Mouse (Mus musculus) hindbrain, embryonic 16.5 days (tissue): ENCODE measurements at regions not wholly inside any gene's neighbourhood (a gene's known extent, or its start where the extent isn't known, plus 50 kb on each side); places are given as distances from the start of the nearest gene placed in this dataset.
"Not testable (repeated sequence)": the region's sequence is repeated elsewhere in the genome, so short reads cannot be mapped to it uniquely, and the experiment has no call there.

Source experiments
- ATAC-seq: fragments of 200-750 bp; cut with Nextera tagmentation; 2 replicates; pipeline ENCODE4 v1.8.0; 2017; ENCODE audit warnings: moderate TSS enrichment, moderate library complexity
- H3K27ac ChIP-seq: fragments of 300-500 bp; sonication (generic); 2 replicates; pipeline ENCODE4 v1.5.1; 2014; ENCODE audit warnings: low read depth, mild to moderate bottlenecking, control low read depth, low read length, moderate library complexity
- H3K27me3 ChIP-seq: fragments of 300-500 bp; sonication (generic); replicated peaks from 2 replicates; pipeline ENCODE4 v1.6.1; 2014; ENCODE audit warnings: low read length; ENCODE audit not compliant: control insufficient read depth, insufficient read depth
- H3K36me3 ChIP-seq: fragments of 300-500 bp; sonication (generic); 2 replicates; pipeline ENCODE4 v1.6.1; 2014; ENCODE audit warnings: mild to moderate bottlenecking, low read length, moderate library complexity, mixed read lengths; ENCODE audit not compliant: control insufficient read depth, insufficient read depth
- H3K4me1 ChIP-seq: fragments of 300-500 bp; sonication (generic); 2 replicates; pipeline ENCODE4 v1.6.1; 2014; ENCODE audit warnings: low read depth, low read length; ENCODE audit not compliant: control insufficient read depth, insufficient read depth
- H3K4me2 ChIP-seq: fragments of 300-500 bp; sonication (generic); 2 replicates; pipeline ENCODE4 v1.6.1; 2014; ENCODE audit warnings: mild to moderate bottlenecking, low read length, control low read depth, moderate library complexity
- H3K4me3 ChIP-seq: fragments of 300-500 bp; sonication (generic); 2 replicates; pipeline ENCODE4 v1.5.1; 2014; ENCODE audit warnings: mild to moderate bottlenecking, low read length, control low read depth, moderate library complexity
- H3K9ac ChIP-seq: fragments of 300-500 bp; sonication (generic); 2 replicates; pipeline ENCODE4 v1.6.1; 2014; ENCODE audit warnings: low read depth, mild to moderate bottlenecking, control low read depth, low read length, moderate library complexity
- H3K9me3 ChIP-seq: fragments of 300-500 bp; sonication (generic); 2 replicates; pipeline ENCODE4 v1.6.1; 2014; ENCODE audit warnings: mild to moderate bottlenecking, low read length, moderate library complexity; ENCODE audit not compliant: control insufficient read depth
- WGBS: fragments of 180-500 bp; shearing (Covaris S2); extraction: QIAGEN DNeasy Blood & Tissue Kit; methylation state at CpG from one replicate; pipeline ENCODE4 v1.1.7; 2014; 5-methylcytosine and 5-hydroxymethylcytosine counted together

DNA sequence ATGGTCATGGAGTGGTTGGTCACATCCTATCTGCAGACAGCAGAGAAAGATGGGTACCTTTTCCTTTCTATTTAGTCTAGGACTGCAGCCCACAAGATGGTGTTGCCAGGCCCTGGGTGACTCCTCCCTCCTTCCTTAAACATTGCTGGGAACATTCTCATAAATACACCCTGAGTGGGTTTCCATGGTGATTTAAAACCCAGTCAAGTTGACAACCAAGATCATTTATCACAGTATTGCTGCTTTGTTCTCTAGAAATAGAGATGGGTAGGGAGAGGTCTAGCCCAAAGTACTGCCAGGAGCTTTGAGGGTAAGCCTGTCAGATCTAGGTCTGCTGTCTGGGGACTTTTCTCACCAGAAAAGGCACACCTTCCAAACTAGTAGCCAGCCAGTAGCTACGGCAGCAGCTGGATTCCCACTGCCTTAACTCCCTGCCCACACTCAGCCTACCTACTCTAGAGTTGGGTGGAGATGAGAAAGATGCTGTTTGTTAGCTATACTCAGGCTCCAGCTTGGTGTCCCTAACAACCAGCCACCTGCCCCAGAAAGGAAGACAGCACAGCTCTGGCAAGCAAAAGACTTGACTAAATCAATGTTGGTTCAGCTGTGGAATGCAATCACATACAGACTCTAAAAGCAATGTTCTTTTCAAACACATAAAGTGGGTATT lies 470.4 kb upstream of the Ercc4 start:
- no peaks in the 10 kb centered on the region for H3K36me3 ChIP-seq
- H3K9ac ChIP-seq, result no peak overlapping the region
- no peak overlapping the region for H3K27ac ChIP-seq
- H3K9me3 ChIP-seq, result no peaks in the 10 kb centered on the region
- ATAC-seq, result peak; percentile 63; the same call in 1 of the 2 replicates
- no peak overlapping the region for H3K4me3 ChIP-seq
- no peaks in the 10 kb centered on the region for H3K4me1 ChIP-seq
- no peak overlapping the region for H3K4me2 ChIP-seq
- WGBS, result 46% methylated on average over 1 of the region's 1 CpGs
- no peaks in the 10 kb centered on the region for H3K27me3 ChIP-seq

- Histone ChIP-seq H3K36me3 (no peaks in the 10 kb centered on the region), H3K4me1 (no peaks in the 10 kb centered on the region), H3K9ac (no peak overlapping the region), H3K4me3 (no peak overlapping the region), H3K27ac (no peak overlapping the region), H3K4me2 (no peak overlapping the region), H3K9me3 (no peaks in the 10 kb centered on the region), H3K27me3 (no peaks in the 10 kb centered on the region)
- ATAC-seq, result no peak
Observed at GRCm38 (mm10) chr16:12643053-12643452, 466.4 kb upstream of the Ercc4 start.

GRCm38 (mm10) chr16:12644621-12645020 lies 464.9 kb upstream of the Ercc4 start:
- Histone ChIP-seq H3K36me3 (no peaks in the 10 kb centered on the region), H3K4me2 (no peak overlapping the region), H3K27me3 (no peaks in the 10 kb centered on the region), H3K4me1 (no peaks in the 10 kb centered on the region), H3K27ac (no peak overlapping the region), H3K4me3 (no peak overlapping the region), H3K9me3 (no peaks in the 10 kb centered on the region), H3K9ac (no peak overlapping the region)
- no peak for ATAC-seq
- WGBS, result 69% methylated on average over 2 of the region's 2 CpGs

DNA sequence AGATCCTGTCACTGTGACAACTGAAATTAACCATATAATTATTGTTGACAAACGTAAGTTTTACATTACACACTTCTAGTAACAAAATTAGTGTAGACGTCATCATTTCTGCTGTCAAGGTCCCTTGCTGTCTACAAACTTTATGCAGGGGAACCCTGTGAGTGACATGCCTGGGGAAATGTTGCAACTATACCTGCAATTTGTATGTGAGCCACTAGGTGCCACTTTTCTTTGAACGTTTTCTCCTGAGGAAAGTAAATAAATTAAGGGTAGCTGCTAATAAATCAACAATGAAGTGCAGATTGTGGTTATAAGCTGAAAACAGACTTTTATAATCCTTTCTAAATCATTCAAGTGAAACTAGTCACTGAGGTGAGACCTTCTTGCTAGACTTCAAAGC lies 457.3 kb upstream of the Ercc4 start:
- 86% methylated on average over 3 of the region's 3 CpGs for WGBS
- Histone ChIP-seq H3K9ac (no peak overlapping the region), H3K9me3 (no peaks in the 10 kb centered on the region), H3K4me2 (no peak overlapping the region), H3K4me1 (no peaks in the 10 kb centered on the region), H3K4me3 (no peak overlapping the region), H3K27me3 (no peaks in the 10 kb centered on the region), H3K27ac (no peak overlapping the region), H3K36me3 (no peaks in the 10 kb centered on the region)
- ATAC-seq, result no peak

DNA sequence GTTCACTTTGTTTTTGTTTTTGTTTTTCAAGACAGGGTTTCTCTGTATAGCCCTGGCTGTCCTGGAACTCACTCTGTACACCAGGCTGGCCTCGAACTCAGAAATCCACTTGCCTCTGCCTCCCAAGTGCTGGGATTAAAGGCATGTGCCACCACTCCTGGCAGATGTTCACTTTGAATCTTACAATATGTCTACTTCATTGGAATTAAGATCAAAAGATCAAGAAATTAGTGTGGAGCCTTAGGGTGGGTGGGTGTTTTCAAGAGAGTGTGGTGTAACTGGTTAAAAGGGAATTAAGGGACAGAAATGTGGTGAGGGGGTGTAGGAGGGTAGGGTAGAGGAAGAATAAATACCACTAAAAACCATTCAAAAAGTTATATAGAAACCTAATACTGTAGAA lies 435.8 kb upstream of the Ercc4 start:
- not testable (repeated sequence) for H3K4me3 ChIP-seq, H3K4me1 ChIP-seq, H3K36me3 ChIP-seq, H3K27ac ChIP-seq, H3K4me2 ChIP-seq, ATAC-seq, H3K9me3 ChIP-seq, H3K27me3 ChIP-seq, H3K9ac ChIP-seq
- 83% methylated on average over 1 of the region's 1 CpGs for WGBS

DNA sequence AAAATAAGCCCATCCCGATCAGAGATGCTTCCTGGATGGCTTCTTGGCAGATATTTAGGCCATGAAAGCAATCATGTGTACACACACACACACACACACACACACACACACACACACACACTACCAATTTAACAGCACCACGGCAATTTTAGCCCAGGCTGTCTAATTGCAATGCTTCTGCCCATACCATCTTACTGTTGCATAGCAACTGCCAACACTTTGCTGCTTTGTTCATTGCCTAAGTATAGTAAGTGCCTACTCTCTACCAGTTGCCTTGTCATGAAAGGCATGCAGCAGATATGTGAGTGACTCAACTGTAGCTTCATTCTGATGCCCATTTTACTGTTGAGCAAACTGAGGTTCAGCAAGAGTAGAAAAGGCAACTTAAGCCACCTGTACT lies 428.0 kb upstream of the Ercc4 start:
- Histone ChIP-seq H3K36me3 (no peaks in the 10 kb centered on the region), H3K9ac (no peak overlapping the region), H3K9me3 (no peaks in the 10 kb centered on the region), H3K4me2 (no peak overlapping the region), H3K27me3 (no peaks in the 10 kb centered on the region), H3K27ac (no peak overlapping the region), H3K4me1 (no peaks in the 10 kb centered on the region), H3K4me3 (no peak overlapping the region)
- WGBS, result 73% methylated on average over 2 of the region's 2 CpGs
- ATAC-seq, result no peak

DNA sequence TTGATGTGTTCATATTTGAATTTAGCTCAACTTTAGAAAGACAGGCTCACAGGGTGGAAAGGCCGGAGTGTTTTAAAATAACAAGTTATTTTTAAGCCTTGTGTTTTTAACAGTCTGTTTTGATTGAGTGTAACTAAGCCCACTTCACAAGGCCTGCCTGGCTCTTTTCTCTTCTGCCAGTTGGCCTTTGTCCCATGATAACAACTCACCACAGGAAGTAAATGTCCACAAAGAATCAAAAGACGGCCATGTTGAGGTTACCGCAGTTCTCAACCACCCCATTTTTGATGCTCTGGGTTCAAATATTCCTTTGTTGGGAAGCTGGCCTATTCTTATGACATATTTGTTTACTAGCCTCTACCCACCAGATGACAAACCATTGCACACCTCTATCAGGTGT lies 423.7 kb upstream of the Ercc4 start:
- H3K4me3 ChIP-seq, result no peak overlapping the region
- no peak overlapping the region for H3K27ac ChIP-seq
- 68% methylated on average over 3 of the region's 3 CpGs for WGBS
- no peaks in the 10 kb centered on the region for H3K4me1 ChIP-seq
- H3K9me3 ChIP-seq, result no peaks in the 10 kb centered on the region
- no peaks in the 10 kb centered on the region for H3K27me3 ChIP-seq
- no peak overlapping the region for H3K4me2 ChIP-seq
- no peaks in the 10 kb centered on the region for H3K36me3 ChIP-seq
- no peak for ATAC-seq
- no peak overlapping the region for H3K9ac ChIP-seq

DNA sequence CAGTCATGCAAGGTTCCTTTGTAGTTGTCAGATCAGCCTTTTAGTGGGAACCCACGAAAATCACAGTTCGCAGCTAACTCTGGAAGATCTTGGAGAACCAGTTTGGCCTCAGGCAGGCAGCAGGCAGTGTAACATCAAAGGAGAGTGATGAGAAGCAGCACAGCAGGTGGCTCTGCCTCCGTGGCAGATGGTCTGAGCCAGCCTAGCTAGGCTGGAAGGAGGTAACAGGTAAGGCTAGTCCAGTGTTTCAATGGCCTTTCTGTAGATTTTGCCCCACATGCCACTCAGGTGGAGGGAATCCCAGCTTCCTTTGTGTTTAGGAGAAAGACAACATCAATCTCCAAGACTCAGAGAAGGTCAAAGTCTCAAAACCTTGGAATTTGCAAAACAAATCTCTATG lies 417.7 kb upstream of the Ercc4 start:
- ATAC-seq, result no peak
- no peaks in the 10 kb centered on the region for H3K36me3 ChIP-seq
- no peak overlapping the region for H3K4me3 ChIP-seq
- H3K27me3 ChIP-seq, result no peaks in the 10 kb centered on the region
- whole genome bisulfite sequencing, result 31% methylated on average over 3 of the region's 3 CpGs
- H3K9me3 ChIP-seq, result no peaks in the 10 kb centered on the region
- no peak overlapping the region for H3K4me2 ChIP-seq
- no peaks in the 10 kb centered on the region for H3K4me1 ChIP-seq
- no peak overlapping the region for H3K27ac ChIP-seq
- H3K9ac ChIP-seq, result no peak overlapping the region

- peak; percentile 56 for ATAC-seq
- Histone ChIP-seq H3K4me3 (no peak overlapping the region), H3K9ac (no peak overlapping the region; the same call in 1 of the 2 replicates), H3K4me1 (no peaks in the 10 kb centered on the region), H3K27ac (no peak overlapping the region), H3K36me3 (no peaks in the 10 kb centered on the region), H3K27me3 (no peaks in the 10 kb centered on the region), H3K4me2 (no peak overlapping the region), H3K9me3 (no peaks in the 10 kb centered on the region)
- 50% methylated on average over 4 of the region's 5 CpGs for WGBS
Observed at GRCm38 (mm10) chr16:12692739-12693292, 416.7 kb upstream of the Ercc4 start.
